In genomic region chr7:49368590-49368989, GRCm38 (mm10) we compare ENCODE assay signal across 18 mouse cellular contexts.
DNase-seq lines count a peak whose midpoint lies in the region; ATAC-seq and TF ChIP-seq lines count a peak whose summit lies in the region.
"Had no signal": no experiment of that assay in that cellular context is flagged by ENCODE, and none has a peak within 500 bp of the region (broad histone marks: within the 10 kb centered on the region; RNA-seq: fewer than 3 reads in every experiment).

No protein-coding gene starts in this region.

- TF ChIP-seq CTCF in lung, postnatal 0 days (IDR thresholded peaks at IDR 0.05): no peak

- no peaks in the 10 kb centered on the region for H3K27me3 ChIP-seq in hindbrain, embryonic 10.5 days (ENCODE audit: insufficient read depth, poor library complexity, severe bottlenecking)
- H3K27me3 ChIP-seq in hindbrain, embryonic 11.5 days (ENCODE audit: control insufficient read depth, insufficient read depth, low read length): no peaks in the 10 kb centered on the region
- no peaks in the 10 kb centered on the region for H3K27me3 ChIP-seq in kidney, embryonic 16.5 days (ENCODE audit: insufficient read depth, low read length)
- H3K27me3 ChIP-seq in lung, postnatal 0 days (replicated peaks; ENCODE audit: insufficient read depth, low read length): no peaks in the 10 kb centered on the region
- H3K27me3 ChIP-seq: embryonic facial prominence, embryonic 12.5 days; forebrain, embryonic 15.5 days; hindbrain, embryonic 15.5 days; Patski had no signal

- TF ChIP-seq EP300 in lung, postnatal 0 days (IDR thresholded peaks at IDR 0.05): no peak

- no peaks in the 10 kb centered on the region for H3K36me3 ChIP-seq in hindbrain, embryonic 10.5 days
- no peaks in the 10 kb centered on the region for H3K36me3 ChIP-seq in hindbrain, embryonic 11.5 days (ENCODE audit: control insufficient read depth, insufficient read depth, low read length)
- no peaks in the 10 kb centered on the region for H3K36me3 ChIP-seq in kidney, embryonic 16.5 days (ENCODE audit: insufficient read depth, low read length)
- no peaks in the 10 kb centered on the region for H3K36me3 ChIP-seq in lung, postnatal 0 days (ENCODE audit: insufficient read depth, low read length)
- H3K36me3 ChIP-seq: embryonic facial prominence, embryonic 12.5 days; forebrain, embryonic 15.5 days; hindbrain, embryonic 15.5 days had no signal

- H3K4me1 ChIP-seq in hindbrain, embryonic 10.5 days (replicated peaks): peaks cover 34% of the 10 kb centered on the region
- no peaks in the 10 kb centered on the region for H3K4me1 ChIP-seq in hindbrain, embryonic 11.5 days (replicated peaks; ENCODE audit: control insufficient read depth, insufficient read depth, low read length)
- peaks cover 8% of the 10 kb centered on the region for H3K4me1 ChIP-seq in kidney, embryonic 16.5 days (ENCODE audit: insufficient read depth, low read length)
- H3K4me1 ChIP-seq in lung, postnatal 0 days (ENCODE audit: insufficient read depth, low read depth, low read length): no peaks in the 10 kb centered on the region

- peak overlapping the region; percentile 64; the same call in 1 of the 2 replicates for H3K27ac ChIP-seq in hindbrain, embryonic 10.5 days
- H3K27ac ChIP-seq in hindbrain, embryonic 11.5 days (ENCODE audit: low read depth, low read length): no peak overlapping the region
- no peak overlapping the region; the same call in 1 of the 2 replicates for H3K27ac ChIP-seq in kidney, embryonic 16.5 days (ENCODE audit: low read length)
- H3K27ac ChIP-seq in lung, postnatal 0 days (ENCODE audit: low read length): no peak overlapping the region
- H3K27ac ChIP-seq: embryonic facial prominence, embryonic 12.5 days; forebrain, embryonic 15.5 days; hindbrain, embryonic 15.5 days had no signal

- H3K9ac ChIP-seq in hindbrain, embryonic 11.5 days (ENCODE audit: low read depth, low read length): no peak overlapping the region
- no peak overlapping the region for H3K9ac ChIP-seq in kidney, embryonic 16.5 days (replicated peaks; ENCODE audit: low read length)
- H3K9ac ChIP-seq in lung, postnatal 0 days (replicated peaks; ENCODE audit: low read depth): no peak overlapping the region
- H3K9ac ChIP-seq: embryonic facial prominence, embryonic 12.5 days; forebrain, embryonic 15.5 days; hindbrain, embryonic 15.5 days had no signal

- no peak overlapping the region for H3K4me2 ChIP-seq in hindbrain, embryonic 11.5 days (replicated peaks; ENCODE audit: low read depth, low read length)
- no peak overlapping the region for H3K4me2 ChIP-seq in kidney, embryonic 16.5 days (replicated peaks; ENCODE audit: low read depth, low read length)
- H3K4me2 ChIP-seq in lung, postnatal 0 days (replicated peaks; ENCODE audit: low read depth, low read length): no peak overlapping the region
- H3K4me2 ChIP-seq: embryonic facial prominence, embryonic 12.5 days; forebrain, embryonic 15.5 days; hindbrain, embryonic 15.5 days had no signal

- H3K9me3 ChIP-seq in hindbrain, embryonic 10.5 days: no peaks in the 10 kb centered on the region
- H3K9me3 ChIP-seq in hindbrain, embryonic 11.5 days (ENCODE audit: control insufficient read depth, low read length): no peaks in the 10 kb centered on the region
- H3K9me3 ChIP-seq in kidney, embryonic 16.5 days (ENCODE audit: low read length): no peaks in the 10 kb centered on the region
- no peaks in the 10 kb centered on the region for H3K9me3 ChIP-seq in lung, postnatal 0 days (ENCODE audit: low read length)
- H3K9me3 ChIP-seq: embryonic facial prominence, embryonic 12.5 days; forebrain, embryonic 15.5 days; hindbrain, embryonic 15.5 days had no signal

- no peak for ATAC-seq in hindbrain, embryonic 11.5 days (ENCODE audit: low FRiP score)
- peak; percentile 69; the same call in 1 of the 2 replicates for ATAC-seq in kidney, embryonic 16.5 days (ENCODE audit: low FRiP score, low TSS enrichment)
- peak; percentile 9; the same call in 1 of the 2 replicates for ATAC-seq in lung, postnatal 0 days
- ATAC-seq: activated CD4-positive, CD25-positive, alpha-beta regulatory T cell, adult 4 months; forebrain, embryonic 15.5 days; Patski had no signal

- WGBS in hindbrain, embryonic 10.5 days: 75% methylated on average over 5 of the region's 5 CpGs
- 80% methylated on average over 5 of the region's 5 CpGs for WGBS in hindbrain, embryonic 11.5 days
- 41% methylated on average over 5 of the region's 5 CpGs for WGBS in kidney, embryonic 16.5 days
- WGBS in lung, postnatal 0 days: 48% methylated on average over 5 of the region's 5 CpGs

- DNase-seq in hindbrain, embryonic 10.5 days (ENCODE audit: low spot score): no peak
- DNase-seq in hindbrain, embryonic 11.5 days (ENCODE audit: low spot score): no peak
- no peak for DNase-seq in kidney, postnatal 4 days
- DNase-seq in lung, postnatal 0 days (ENCODE audit: low spot score): no peak
- no peak for DNase-seq in lung, postnatal 36 days
- DNase-seq: adrenal gland, postnatal 14 days; cerebellum, adult 11-12 months; cerebellum, adult 9-10 months; cerebellum, postnatal 25 days; gastrocnemius, postnatal 36 days; heart, adult 11 months; heart, postnatal 36 days had no signal

- no peak overlapping the region for H3K4me3 ChIP-seq in hindbrain, embryonic 10.5 days
- no peak overlapping the region for H3K4me3 ChIP-seq in hindbrain, embryonic 11.5 days (ENCODE audit: low read depth, low read length)
- no peak overlapping the region for H3K4me3 ChIP-seq in kidney, embryonic 16.5 days (ENCODE audit: low read length)
- no peak overlapping the region for H3K4me3 ChIP-seq in lung, postnatal 0 days (ENCODE audit: low read depth, low read length)
- H3K4me3 ChIP-seq: embryonic facial prominence, embryonic 12.5 days; forebrain, embryonic 15.5 days; hindbrain, embryonic 15.5 days had no signal
